Mouse (Mus musculus): ENCODE results near the gene Ubxn7. TPM values are rescaled to one million over a fixed set of nuclear protein-coding genes. Genes with fewer than 3 reads are reported as not detected.
A peak's percentile ranks its signal among the peaks of the same experiment; 100 is the strongest.
"Not testable (repeated sequence)": the region's sequence is repeated elsewhere in the genome, so short reads cannot be mapped to it uniquely, and the experiment has no call there.

Ubxn7 gene
- polyA plus RNA-seq (2014; fragmentation: Nextera tagmentation; extraction: Ambion mirVana): 28.4 and 32.4 TPM in 2 replicates

- no peaks in the 10 kb centered on the region for H3K4me1 ChIP-seq (ENCODE audit: control insufficient read depth, insufficient read depth, low read length)
- H3K9me3 ChIP-seq (ENCODE audit: control insufficient read depth, low read depth, low read length): no peaks in the 10 kb centered on the region
- peak within 1 kb of the TSS; percentile 99 for H3K9ac ChIP-seq (replicated peaks; ENCODE audit: low read depth, low read length)
- peak within 1 kb of the TSS; percentile 40 for H3K4me2 ChIP-seq (replicated peaks; ENCODE audit: low read depth, low read length)
- WGBS: under 1% methylated on average over 52 of the region's 52 CpGs
- H3K4me3 ChIP-seq (ENCODE audit: low read depth, low read length): peak within 1 kb of the TSS; percentile 64
- ATAC-seq (ENCODE audit: insufficient number of reproducible peaks, insufficient read depth, low FRiP score, low read depth): peak; percentile 97
- peak within 1 kb of the TSS; percentile 97 for H3K27ac ChIP-seq (ENCODE audit: low read length)
- no peaks in the 10 kb centered on the region for H3K36me3 ChIP-seq (ENCODE audit: control insufficient read depth, insufficient read depth, low read length)
- H3K27me3 ChIP-seq (ENCODE audit: control insufficient read depth, insufficient read depth, low read length): no peaks in the 10 kb centered on the region
These were observed at the start of gene Ubxn7 for GRCm38 (mm10) chr16:32332040-32332555. Gene Ubxn7, plus strand, starts transcription at chr16:32332257.

DNA sequence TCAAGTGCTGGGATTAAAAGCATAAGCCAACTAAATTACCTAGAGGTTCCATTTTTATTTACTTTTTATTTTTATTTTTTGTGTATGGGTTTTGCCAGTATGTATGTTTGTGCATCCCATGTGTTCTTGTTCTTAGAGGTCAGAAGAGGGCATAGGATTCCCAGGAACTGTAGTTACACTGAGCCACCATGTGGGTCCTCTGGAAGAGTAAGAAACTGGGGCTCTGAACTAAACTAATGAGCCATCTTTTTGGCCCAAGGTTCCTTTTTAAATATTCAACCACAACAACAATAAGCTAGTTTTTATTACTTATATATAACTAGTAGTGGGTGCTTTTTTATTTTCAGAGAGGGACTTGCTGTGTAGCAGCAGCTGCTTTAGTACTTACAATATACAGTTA lies 49.4 kb upstream of the Ubxn7 start:
- ATAC-seq (ENCODE audit: insufficient number of reproducible peaks, insufficient read depth, low FRiP score, low read depth): no peak
- Histone ChIP-seq H3K9me3 (ENCODE audit: control insufficient read depth, low read depth, low read length) (peaks cover 8% of the 10 kb centered on the region; the same call in 1 of the 2 replicates), H3K9ac (replicated peaks; ENCODE audit: low read depth, low read length) (no peak overlapping the region), H3K4me1 (ENCODE audit: control insufficient read depth, insufficient read depth, low read length) (no peaks in the 10 kb centered on the region), H3K27ac (ENCODE audit: low read length) (no peak overlapping the region), H3K4me2 (replicated peaks; ENCODE audit: low read depth, low read length) (no peak overlapping the region), H3K27me3 (ENCODE audit: control insufficient read depth, insufficient read depth, low read length) (no peaks in the 10 kb centered on the region), H3K4me3 (ENCODE audit: low read depth, low read length) (no peak overlapping the region), H3K36me3 (ENCODE audit: control insufficient read depth, insufficient read depth, low read length) (peaks cover 46% of the 10 kb centered on the region)

- no peak for ATAC-seq (ENCODE audit: insufficient number of reproducible peaks, insufficient read depth, low FRiP score, low read depth)
- no peak overlapping the region for H3K4me3 ChIP-seq (ENCODE audit: low read depth, low read length)
- no peaks in the 10 kb centered on the region for H3K27me3 ChIP-seq (ENCODE audit: control insufficient read depth, insufficient read depth, low read length)
- H3K9ac ChIP-seq (replicated peaks; ENCODE audit: low read depth, low read length): no peak overlapping the region
- H3K36me3 ChIP-seq (ENCODE audit: control insufficient read depth, insufficient read depth, low read length): peaks cover 42% of the 10 kb centered on the region
- no peaks in the 10 kb centered on the region for H3K9me3 ChIP-seq (ENCODE audit: control insufficient read depth, low read depth, low read length)
- no peak overlapping the region for H3K4me2 ChIP-seq (replicated peaks; ENCODE audit: low read depth, low read length)
- no peaks in the 10 kb centered on the region for H3K4me1 ChIP-seq (ENCODE audit: control insufficient read depth, insufficient read depth, low read length)
- WGBS: 95% methylated on average over 4 of the region's 4 CpGs
- no peak overlapping the region for H3K27ac ChIP-seq (ENCODE audit: low read length)
These were observed 40.2 kb upstream of the Ubxn7 start for GRCm38 (mm10) chr16:32291821-32292220.

- not testable (repeated sequence) for H3K4me1 ChIP-seq (ENCODE audit: control insufficient read depth, insufficient read depth, low read length); ATAC-seq (ENCODE audit: insufficient number of reproducible peaks, insufficient read depth, low FRiP score, low read depth); H3K4me3 ChIP-seq (ENCODE audit: low read depth, low read length); H3K27ac ChIP-seq (ENCODE audit: low read length); H3K9ac ChIP-seq (replicated peaks; ENCODE audit: low read depth, low read length); H3K4me2 ChIP-seq (replicated peaks; ENCODE audit: low read depth, low read length); H3K9me3 ChIP-seq (ENCODE audit: control insufficient read depth, low read depth, low read length); H3K27me3 ChIP-seq (ENCODE audit: control insufficient read depth, insufficient read depth, low read length)
- H3K36me3 ChIP-seq (ENCODE audit: control insufficient read depth, insufficient read depth, low read length): peaks cover 23% of the 10 kb centered on the region
- WGBS: 95% methylated on average over 4 of the region's 4 CpGs
These were observed 32.4 kb upstream of the Ubxn7 start for GRCm38 (mm10) chr16:32299617-32300016.

GRCm38 (mm10) chr16:32303046-32303445 lies 29.0 kb upstream of the Ubxn7 start:
- no peak for ATAC-seq (ENCODE audit: insufficient number of reproducible peaks, insufficient read depth, low FRiP score, low read depth)
- Histone ChIP-seq H3K27ac (ENCODE audit: low read length) (no peak overlapping the region), H3K27me3 (ENCODE audit: control insufficient read depth, insufficient read depth, low read length) (no peaks in the 10 kb centered on the region), H3K4me3 (ENCODE audit: low read depth, low read length) (no peak overlapping the region), H3K4me2 (replicated peaks; ENCODE audit: low read depth, low read length) (no peak overlapping the region), H3K4me1 (ENCODE audit: control insufficient read depth, insufficient read depth, low read length) (no peaks in the 10 kb centered on the region), H3K9me3 (ENCODE audit: control insufficient read depth, low read depth, low read length) (no peaks in the 10 kb centered on the region), H3K36me3 (ENCODE audit: control insufficient read depth, insufficient read depth, low read length) (peaks cover 13% of the 10 kb centered on the region), H3K9ac (replicated peaks; ENCODE audit: low read depth, low read length) (no peak overlapping the region)
- 55% methylated on average over 1 of the region's 1 CpGs for WGBS

DNA sequence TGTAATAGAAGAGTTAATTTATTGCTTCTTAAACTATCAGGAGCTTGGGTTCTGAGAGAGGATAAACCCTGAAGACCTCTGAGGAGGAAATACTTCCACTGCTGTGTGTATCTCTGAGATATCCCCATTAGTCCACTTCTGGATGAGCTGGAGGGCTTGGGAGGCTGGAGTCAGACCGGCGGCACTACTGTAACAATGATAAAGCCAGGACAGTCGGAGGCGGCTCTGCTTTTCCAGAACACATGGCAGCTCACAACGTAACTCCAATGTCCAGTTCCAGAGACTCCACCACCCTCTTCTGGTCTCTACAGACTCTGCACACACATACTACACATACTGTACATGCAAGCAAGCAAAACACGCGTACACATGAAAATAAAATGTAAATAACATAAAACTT lies 28.2 kb upstream of the Ubxn7 start:
- no peaks in the 10 kb centered on the region for H3K4me1 ChIP-seq (ENCODE audit: control insufficient read depth, insufficient read depth, low read length)
- H3K9me3 ChIP-seq (ENCODE audit: control insufficient read depth, low read depth, low read length): no peaks in the 10 kb centered on the region
- 92% methylated on average over 7 of the region's 7 CpGs for WGBS

GRCm38 (mm10) chr16:32311970-32312369 lies 20.1 kb upstream of the Ubxn7 start:
- Histone ChIP-seq H3K9me3 (ENCODE audit: control insufficient read depth, low read depth, low read length) (no peaks in the 10 kb centered on the region), H3K27me3 (ENCODE audit: control insufficient read depth, insufficient read depth, low read length) (no peaks in the 10 kb centered on the region), H3K4me3 (ENCODE audit: low read depth, low read length) (no peak overlapping the region), H3K27ac (ENCODE audit: low read length) (no peak overlapping the region), H3K9ac (replicated peaks; ENCODE audit: low read depth, low read length) (no peak overlapping the region), H3K4me2 (replicated peaks; ENCODE audit: low read depth, low read length) (no peak overlapping the region), H3K36me3 (ENCODE audit: control insufficient read depth, insufficient read depth, low read length) (no peaks in the 10 kb centered on the region), H3K4me1 (ENCODE audit: control insufficient read depth, insufficient read depth, low read length) (no peaks in the 10 kb centered on the region)
- 74% methylated on average over 4 of the region's 4 CpGs for WGBS
- no peak for ATAC-seq (ENCODE audit: insufficient number of reproducible peaks, insufficient read depth, low FRiP score, low read depth)

More for the DNA sequence above, 28.2 kb upstream of the Ubxn7 start:
- Histone ChIP-seq H3K9ac (replicated peaks; ENCODE audit: low read depth, low read length) (no peak overlapping the region), H3K4me2 (replicated peaks; ENCODE audit: low read depth, low read length) (no peak overlapping the region), H3K4me3 (ENCODE audit: low read depth, low read length) (no peak overlapping the region), H3K36me3 (ENCODE audit: control insufficient read depth, insufficient read depth, low read length) (peaks cover 6% of the 10 kb centered on the region), H3K27ac (ENCODE audit: low read length) (no peak overlapping the region), H3K27me3 (ENCODE audit: control insufficient read depth, insufficient read depth, low read length) (no peaks in the 10 kb centered on the region)
- no peak for ATAC-seq (ENCODE audit: insufficient number of reproducible peaks, insufficient read depth, low FRiP score, low read depth)

GRCm38 (mm10) chr16:32312386-32312785 lies 19.7 kb upstream of the Ubxn7 start:
- Histone ChIP-seq H3K4me2 (replicated peaks; ENCODE audit: low read depth, low read length) (no peak overlapping the region), H3K9me3 (ENCODE audit: control insufficient read depth, low read depth, low read length) (no peaks in the 10 kb centered on the region), H3K27ac (ENCODE audit: low read length) (no peak overlapping the region), H3K27me3 (ENCODE audit: control insufficient read depth, insufficient read depth, low read length) (no peaks in the 10 kb centered on the region), H3K4me1 (ENCODE audit: control insufficient read depth, insufficient read depth, low read length) (no peaks in the 10 kb centered on the region), H3K4me3 (ENCODE audit: low read depth, low read length) (no peak overlapping the region), H3K9ac (replicated peaks; ENCODE audit: low read depth, low read length) (no peak overlapping the region), H3K36me3 (ENCODE audit: control insufficient read depth, insufficient read depth, low read length) (no peaks in the 10 kb centered on the region)
- no peak for ATAC-seq (ENCODE audit: insufficient number of reproducible peaks, insufficient read depth, low FRiP score, low read depth)
- WGBS: 33% methylated on average over 5 of the region's 5 CpGs

DNA sequence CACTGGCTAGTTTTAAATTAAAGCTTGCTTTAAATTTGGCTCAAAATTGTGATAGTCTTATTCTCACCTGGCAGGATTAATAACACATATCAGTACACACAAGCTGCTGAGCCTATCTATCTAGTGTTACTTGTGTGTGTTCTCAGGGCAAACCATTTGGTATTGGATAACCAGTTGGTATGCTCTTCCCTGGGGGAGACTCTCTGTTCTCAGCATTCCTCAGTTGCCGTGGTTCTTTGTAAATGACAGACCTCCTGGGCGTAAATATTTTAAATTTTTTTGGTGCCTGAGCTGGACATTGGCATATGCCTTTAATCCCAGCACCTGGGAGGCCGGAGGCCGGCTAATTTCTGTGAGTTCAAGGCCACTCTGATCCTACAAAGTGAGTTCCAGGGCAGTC lies 19.2 kb upstream of the Ubxn7 start:
- H3K36me3 ChIP-seq (ENCODE audit: control insufficient read depth, insufficient read depth, low read length): no peaks in the 10 kb centered on the region
- H3K9me3 ChIP-seq (ENCODE audit: control insufficient read depth, low read depth, low read length): no peaks in the 10 kb centered on the region
- no peak overlapping the region for H3K27ac ChIP-seq (ENCODE audit: low read length)
- WGBS: 54% methylated on average over 4 of the region's 4 CpGs
- no peak overlapping the region for H3K4me3 ChIP-seq (ENCODE audit: low read depth, low read length)
- no peak overlapping the region for H3K9ac ChIP-seq (replicated peaks; ENCODE audit: low read depth, low read length)
- H3K4me1 ChIP-seq (ENCODE audit: control insufficient read depth, insufficient read depth, low read length): no peaks in the 10 kb centered on the region
- H3K27me3 ChIP-seq (ENCODE audit: control insufficient read depth, insufficient read depth, low read length): no peaks in the 10 kb centered on the region
- no peak for ATAC-seq (ENCODE audit: insufficient number of reproducible peaks, insufficient read depth, low FRiP score, low read depth)
- H3K4me2 ChIP-seq (replicated peaks; ENCODE audit: low read depth, low read length): no peak overlapping the region

Measured in stomach, embryonic 14.5 days (tissue).